Mouse (Mus musculus) embryonic fibroblast, embryonic 13.5 days (primary cell): ENCODE measurements around the gene Ube2q1.

Experiments
- CTCF ChIP-seq: IDR thresholded peaks from 2 replicates; pipeline ENCODE4 v1.5.1; 2011; ENCODE audit warnings: mild to moderate bottlenecking, control low read depth, low read length, moderate library complexity, borderline replicate concordance; ENCODE audit not compliant: insufficient read depth
- POLR2A ChIP-seq: IDR thresholded peaks from 2 replicates; pipeline ENCODE4 v1.6.1; 2011; ENCODE audit warnings: low read depth, mild to moderate bottlenecking, control low read depth, low read length, moderate library complexity

- TF ChIP-seq CTCF, result no peak
- no peak for TF ChIP-seq POLR2A
Measured at GRCm38 (mm10) chr3:89769584-89769983, 3.8 kb upstream of the Ube2q1 start.
